Mouse (Mus musculus) c-Kit-positive CD71-negative TER-119-negative erythroid progenitor cells, embryonic 14.5 days (primary cell): Measurements from ENCODE around the gene Tmem176a.
"Not testable (repeated sequence)": the region's sequence is repeated elsewhere in the genome, so short reads cannot be mapped to it uniquely, and the experiment has no call there.

Experiments used
- DNase-seq: peaks from one replicate; pipeline ENCODE4 v3.0.0-alpha.2; 2013; ENCODE audit warnings: low read depth

Gene Tmem176a

GRCm38 (mm10) chr6:48840371-48840969 lies at the start of gene Tmem176a:
Tmem176a (plus strand) TSS chr6:48840919.
- DNase-seq = no peak

- peak; percentile 20 for DNase-seq
These were observed 38.8 kb upstream of the Tmem176a start for GRCm38 (mm10) chr6:48801897-48802296.

- no peak for DNase-seq
These were observed 37.2 kb upstream of the Tmem176a start for GRCm38 (mm10) chr6:48803406-48804051.

- no peak for DNase-seq
These were observed 36.4 kb upstream of the Tmem176a start for GRCm38 (mm10) chr6:48804346-48804745.

GRCm38 (mm10) chr6:48806746-48807145 lies 34.0 kb upstream of the Tmem176a start:
- no peak for DNase-seq

GRCm38 (mm10) chr6:48809494-48810219 lies 31.1 kb upstream of the Tmem176a start:
- no peak for DNase-seq

- no peak for DNase-seq
These were observed 25.7 kb upstream of the Tmem176a start for GRCm38 (mm10) chr6:48815013-48815412.

- DNase-seq = peak; percentile 90
These were observed 22.9 kb upstream of the Tmem176a start for GRCm38 (mm10) chr6:48817815-48818214.

GRCm38 (mm10) chr6:48821991-48822785 lies 18.5 kb upstream of the Tmem176a start:
- not testable (repeated sequence) for DNase-seq

- no peak for DNase-seq
These were observed 15.7 kb upstream of the Tmem176a start for GRCm38 (mm10) chr6:48825016-48825415.

- no peak for DNase-seq
These were observed 11.7 kb upstream of the Tmem176a start for GRCm38 (mm10) chr6:48828976-48829375.

- no peak for DNase-seq
These were observed 11.1 kb upstream of the Tmem176a start for GRCm38 (mm10) chr6:48829651-48830050.

- DNase-seq = no peak
These were observed 10.5 kb upstream of the Tmem176a start for GRCm38 (mm10) chr6:48830241-48830640.

- DNase-seq = no peak
These were observed 9.6 kb upstream of the Tmem176a start for GRCm38 (mm10) chr6:48831141-48831540.

- DNase-seq = no peak
These were observed 8.3 kb upstream of the Tmem176a start for GRCm38 (mm10) chr6:48832426-48832825.

- no peak for DNase-seq
These were observed 7.2 kb upstream of the Tmem176a start for GRCm38 (mm10) chr6:48833515-48833914.

GRCm38 (mm10) chr6:48835241-48835640 lies 5.5 kb upstream of the Tmem176a start:
- DNase-seq = no peak

- DNase-seq = no peak
These were observed 4.6 kb upstream of the Tmem176a start for GRCm38 (mm10) chr6:48836146-48836545.

- DNase-seq = no peak
These were observed 3.2 kb upstream of the Tmem176a start for GRCm38 (mm10) chr6:48837516-48837915.

- no peak for DNase-seq
These were observed 2.2 kb upstream of the Tmem176a start for GRCm38 (mm10) chr6:48838321-48839080.

GRCm38 (mm10) chr6:48840973-48841625 lies 380 bp downstream of the Tmem176a start, which contains the start of gene Tmem176b:
Tmem176b (minus strand) TSS chr6:48841496.
- DNase-seq = peak; percentile 38
